Mouse (Mus musculus) midbrain, embryonic 13.5 days (tissue): Measurements from ENCODE around the gene Rhot1. TPM values are rescaled to one million over a fixed set of nuclear protein-coding genes. Genes with fewer than 3 reads are reported as not detected.
"Not testable (repeated sequence)": the region's sequence is repeated elsewhere in the genome, so short reads cannot be mapped to it uniquely, and the experiment has no call there.

ENCODE experiments used
- ATAC-seq: fragments of 200-750 bp; cut with Nextera tagmentation; 2 replicates; pipeline ENCODE4 v1.8.0; 2017; ENCODE audit warnings: mild to moderate bottlenecking, moderate TSS enrichment, moderate library complexity
- H3K27ac ChIP-seq: fragments of 300-500 bp; sonication (generic); 2 replicates; pipeline ENCODE4 v1.5.1; 2015; ENCODE audit warnings: inconsistent platforms, mild to moderate bottlenecking, moderate library complexity
- H3K27me3 ChIP-seq: fragments of 300-500 bp; sonication (generic); 2 replicates; pipeline ENCODE4 v1.6.1; 2015; ENCODE audit warnings: mild to moderate bottlenecking, inconsistent platforms
- H3K36me3 ChIP-seq: fragments of 300-500 bp; sonication (generic); 2 replicates; pipeline ENCODE4 v1.6.1; 2015; ENCODE audit warnings: mild to moderate bottlenecking, inconsistent platforms
- H3K4me1 ChIP-seq: fragments of 300-500 bp; sonication (generic); replicated peaks from 2 replicates; pipeline ENCODE4 v1.6.1; 2015; ENCODE audit warnings: inconsistent platforms
- H3K4me2 ChIP-seq: fragments of 300-500 bp; sonication (generic); replicated peaks from 2 replicates; pipeline ENCODE4 v1.6.1; 2015; ENCODE audit warnings: moderate library complexity, mild to moderate bottlenecking, inconsistent platforms
- H3K4me3 ChIP-seq: fragments of 300-500 bp; sonication (generic); replicated peaks from 2 replicates; pipeline ENCODE4 v1.5.1; 2015; ENCODE audit warnings: mild to moderate bottlenecking, inconsistent platforms
- H3K9ac ChIP-seq: fragments of 300-500 bp; sonication (generic); replicated peaks from 2 replicates; pipeline ENCODE4 v1.6.1; 2015; ENCODE audit warnings: mild to moderate bottlenecking, inconsistent platforms
- H3K9me3 ChIP-seq: fragments of 300-500 bp; sonication (generic); 2 replicates; pipeline ENCODE4 v1.6.1; 2016; ENCODE audit warnings: mild to moderate bottlenecking, inconsistent platforms
- WGBS: fragments of 180-500 bp; shearing (Covaris S2); methylation state at CpG from one replicate; pipeline ENCODE4 v1.1.7; 2015; 5-methylcytosine and 5-hydroxymethylcytosine counted together
- polyA plus RNA-seq: library from polyadenylated mRNA; unstranded; fragments of >200 nt; fragmentation: Nextera tagmentation; extraction: Ambion mirVana; gene quantifications from 2 replicates; pipeline ENCODE4 v1.2.1, GENCODE M21; 2015

Gene Rhot1
- polyA plus RNA-seq, 1 experiment from 2014 or later = 69.7 TPM

DNA sequence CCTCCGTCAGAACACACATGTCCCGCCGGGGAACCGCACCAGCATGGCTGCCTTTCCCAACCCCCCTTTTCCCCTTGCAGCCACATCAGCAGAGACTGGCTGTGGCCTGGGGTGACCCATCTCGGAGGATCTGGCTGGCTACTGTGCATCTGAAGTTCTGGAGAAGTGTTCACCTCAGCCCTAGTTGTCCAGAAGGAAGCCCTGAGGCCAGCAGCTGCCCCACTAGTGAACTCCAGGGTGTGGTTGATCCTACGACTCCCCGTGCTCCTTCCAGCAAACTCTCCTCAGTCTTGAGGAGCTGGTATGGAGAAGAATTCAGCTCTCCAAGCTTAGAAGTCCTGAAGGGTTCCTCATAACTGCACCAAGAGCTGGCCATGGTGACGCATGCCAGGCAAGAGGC is 30.5 kb upstream of the Rhot1 start:
- 92% methylated on average over 8 of the region's 8 CpGs for WGBS
- H3K4me2 ChIP-seq = no peak overlapping the region
- H3K9ac ChIP-seq = no peak overlapping the region
- ATAC-seq = no peak
- no peaks in the 10 kb centered on the region for H3K27me3 ChIP-seq
- no peaks in the 10 kb centered on the region for H3K9me3 ChIP-seq
- no peaks in the 10 kb centered on the region for H3K36me3 ChIP-seq
- H3K4me1 ChIP-seq = peaks cover 1% of the 10 kb centered on the region; the same call in 1 of the 2 replicates
- no peak overlapping the region for H3K27ac ChIP-seq
- H3K4me3 ChIP-seq = no peak overlapping the region

DNA sequence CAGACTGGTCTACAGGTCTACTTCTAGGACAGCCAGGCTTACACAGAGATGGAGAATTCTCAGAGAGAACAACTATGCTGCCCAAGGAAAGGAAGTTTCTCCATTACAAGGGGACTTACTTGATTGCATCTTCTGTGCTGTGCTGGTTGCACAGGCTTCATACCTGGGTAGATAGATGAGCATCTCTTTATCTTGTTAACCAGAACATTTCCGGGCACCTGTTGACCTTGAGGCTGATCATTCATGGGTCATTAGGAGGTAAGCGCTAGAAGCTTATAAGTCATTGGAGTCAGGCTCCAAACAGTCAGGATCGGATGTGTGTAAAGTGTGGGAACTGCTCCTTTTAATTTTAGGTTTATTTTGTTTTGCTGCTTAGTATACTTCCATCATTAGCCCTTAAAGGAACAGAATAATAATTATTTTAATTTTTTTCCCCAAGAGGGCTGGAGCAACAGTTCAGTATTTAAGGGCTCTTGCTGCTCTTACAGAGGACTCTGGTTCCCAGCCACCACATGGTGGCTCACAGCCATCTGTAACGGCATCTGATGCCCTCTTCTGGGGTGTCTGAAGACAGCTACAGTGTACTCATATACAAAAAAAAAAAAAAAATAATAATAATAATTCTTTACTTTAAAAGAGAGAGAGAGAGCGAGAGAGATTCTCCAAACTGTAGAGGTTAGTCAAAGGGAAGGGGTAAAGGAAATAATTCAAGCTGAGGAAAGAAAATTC is 27.6 kb upstream of the Rhot1 start:
- Histone ChIP-seq H3K9me3 (no peaks in the 10 kb centered on the region), H3K27me3 (no peaks in the 10 kb centered on the region), H3K27ac (no peak overlapping the region), H3K4me1 (peaks cover 10% of the 10 kb centered on the region; the same call in 1 of the 2 replicates), H3K9ac (no peak overlapping the region), H3K36me3 (no peaks in the 10 kb centered on the region), H3K4me3 (no peak overlapping the region), H3K4me2 (no peak overlapping the region)
- ATAC-seq = no peak
- 76% methylated on average over 5 of the region's 5 CpGs for WGBS

DNA sequence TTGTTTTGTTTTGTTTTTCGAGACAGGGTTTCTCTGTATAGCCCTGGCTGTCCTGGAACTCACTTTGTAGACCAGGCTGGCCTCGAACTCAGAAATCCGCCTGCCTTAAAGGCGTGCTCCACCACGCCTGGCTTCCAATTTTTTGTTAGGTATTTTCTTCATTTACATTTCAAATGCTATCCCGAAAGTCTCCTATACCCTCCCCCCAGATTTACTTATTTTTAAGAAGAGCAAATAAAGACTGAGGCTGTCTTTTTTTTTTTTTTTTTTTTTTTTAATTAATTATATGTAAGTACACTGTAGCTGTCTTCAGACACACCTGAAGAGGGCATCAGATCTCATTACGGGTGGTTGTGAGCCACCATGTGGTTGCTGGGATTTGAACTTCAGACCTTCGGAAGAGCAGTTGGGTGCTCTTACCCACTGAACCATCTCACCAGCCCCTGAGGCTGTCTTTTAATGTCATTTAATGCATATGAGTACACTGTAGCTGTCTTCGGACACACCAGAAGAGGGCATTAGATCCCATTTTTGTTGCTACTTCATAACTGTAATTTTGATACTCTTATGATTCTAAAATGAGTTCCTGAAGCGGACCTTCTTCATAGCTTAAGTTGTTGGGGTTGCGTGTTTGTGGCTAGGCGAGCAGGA is 25.6 kb upstream of the Rhot1 start:
- 45% methylated on average over 12 of the region's 12 CpGs for WGBS
- not testable (repeated sequence) for ATAC-seq, H3K27ac ChIP-seq

DNA sequence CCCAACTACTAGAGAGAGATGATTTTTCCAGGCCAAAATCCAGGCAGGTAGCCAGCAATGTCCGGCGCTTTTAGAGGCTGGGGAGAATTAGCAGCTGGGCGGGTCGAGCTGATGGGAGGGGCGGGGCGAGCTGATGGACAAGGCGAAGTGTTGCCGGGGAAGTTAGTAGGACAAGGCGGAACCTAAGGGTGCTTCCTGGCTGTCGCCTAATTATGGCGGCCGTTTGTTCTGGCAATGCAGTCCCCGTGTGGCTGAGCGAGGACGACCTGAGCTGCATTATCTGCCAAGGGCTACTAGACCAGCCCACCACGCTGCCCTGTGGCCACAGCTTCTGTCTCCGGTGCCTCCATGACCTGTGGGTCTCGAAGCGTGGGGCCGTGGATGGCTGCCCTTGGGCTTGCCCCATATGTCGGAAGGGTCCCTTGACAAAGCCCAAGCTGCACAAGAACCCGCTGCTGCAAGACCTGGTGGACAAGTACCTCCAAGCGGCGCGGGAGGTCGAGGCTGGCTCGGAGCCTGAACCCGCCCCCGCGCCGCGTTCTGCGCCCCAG is 25.0 kb upstream of the Rhot1 start, which contains the start of gene Rnf135:
Gene Rnf135, plus strand, starts transcription at position 147 of the 551 bp plus-strand sequence.
- H3K9me3 ChIP-seq = no peaks in the 10 kb centered on the region
- peak within 1 kb of the TSS; percentile 47 for H3K4me3 ChIP-seq
- peak; percentile 63 for ATAC-seq
- peak within 1 kb of the TSS; percentile 60 for H3K4me2 ChIP-seq
- peaks cover 10% of the 10 kb centered on the region; the same call in 1 of the 2 replicates for H3K4me1 ChIP-seq
- H3K27ac ChIP-seq = peak within 1 kb of the TSS; percentile 9; the same call in 1 of the 2 replicates
- no peaks in the 10 kb centered on the region for H3K27me3 ChIP-seq
- peak within 1 kb of the TSS; percentile 67 for H3K9ac ChIP-seq
- no peaks in the 10 kb centered on the region for H3K36me3 ChIP-seq
- WGBS = 1% methylated on average over 33 of the region's 33 CpGs

More for the DNA sequence above, 25.6 kb upstream of the Rhot1 start:
- H3K4me1 ChIP-seq, H3K27me3 ChIP-seq, H3K9me3 ChIP-seq, H3K36me3 ChIP-seq: not testable (repeated sequence)
- Histone ChIP-seq H3K9ac (peak overlapping the region; percentile 67; the same call in 1 of the 2 replicates), H3K4me3 (peak overlapping the region; percentile 47), H3K4me2 (peak overlapping the region; percentile 60)

DNA sequence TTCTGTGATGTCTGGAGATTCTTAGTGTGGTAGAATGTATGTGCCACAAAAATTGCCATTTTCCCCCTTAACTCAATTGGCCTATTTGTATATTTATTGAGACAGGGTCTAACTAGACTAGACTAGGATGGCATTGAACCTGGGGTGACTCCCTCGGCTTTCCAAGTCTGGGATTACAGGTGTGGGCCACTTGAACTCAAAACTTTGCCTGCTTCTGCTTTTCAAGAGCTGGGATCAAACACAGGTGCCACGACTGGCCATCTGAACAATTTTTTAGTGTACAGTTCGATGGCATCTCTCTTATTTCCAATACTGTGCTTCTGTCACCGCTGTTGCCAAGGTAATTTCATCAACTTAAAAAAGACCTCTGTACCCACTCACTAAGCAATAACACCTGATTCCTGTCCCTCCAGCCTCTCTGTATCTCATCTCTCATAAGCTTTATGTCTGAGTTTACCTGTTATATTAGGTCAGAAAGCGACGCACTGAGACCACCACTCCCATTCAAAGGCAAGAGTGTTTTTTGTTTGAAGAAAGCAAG is 24.2 kb upstream of the Rhot1 start:
- no peak for ATAC-seq
- peaks cover 10% of the 10 kb centered on the region; the same call in 1 of the 2 replicates for H3K4me1 ChIP-seq
- 93% methylated on average over 6 of the region's 6 CpGs for WGBS
- H3K9me3 ChIP-seq = no peaks in the 10 kb centered on the region
- no peaks in the 10 kb centered on the region for H3K27me3 ChIP-seq
- H3K9ac ChIP-seq = no peak overlapping the region
- H3K4me3 ChIP-seq = peak overlapping the region; percentile 47; the same call in 1 of the 2 replicates
- no peaks in the 10 kb centered on the region for H3K36me3 ChIP-seq
- H3K27ac ChIP-seq = no peak overlapping the region
- no peak overlapping the region for H3K4me2 ChIP-seq

DNA sequence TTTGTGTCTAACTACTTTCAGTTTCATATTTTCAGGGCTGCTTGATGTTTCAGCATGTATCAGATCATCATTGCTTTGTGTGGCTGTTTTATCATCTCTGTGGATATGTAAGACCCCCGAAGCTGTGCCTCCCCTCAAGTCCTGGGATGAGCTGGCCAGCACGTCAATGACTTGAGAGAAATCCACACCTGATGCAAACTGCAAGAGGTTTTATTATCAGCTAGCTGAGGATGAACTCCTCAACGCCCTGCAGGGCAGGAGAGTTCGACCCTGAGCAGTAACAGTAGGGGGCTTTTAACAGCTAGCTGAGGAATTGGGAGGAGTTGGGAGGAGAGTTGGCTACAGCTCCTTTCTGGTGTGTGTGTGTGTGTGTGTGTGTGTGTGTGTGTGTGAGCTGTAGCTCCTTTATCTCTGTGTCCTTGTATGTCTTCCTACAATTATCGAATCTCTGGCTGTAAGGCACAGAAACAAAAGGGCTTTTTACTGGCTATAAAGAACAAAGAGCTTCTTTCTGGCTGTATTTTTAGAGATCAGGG is 23.3 kb upstream of the Rhot1 start:
- ATAC-seq, H3K4me2 ChIP-seq, H3K27me3 ChIP-seq, H3K9ac ChIP-seq, H3K36me3 ChIP-seq, H3K4me1 ChIP-seq, H3K9me3 ChIP-seq, H3K27ac ChIP-seq, H3K4me3 ChIP-seq: not testable (repeated sequence)
- 64% methylated on average over 5 of the region's 5 CpGs for WGBS

DNA sequence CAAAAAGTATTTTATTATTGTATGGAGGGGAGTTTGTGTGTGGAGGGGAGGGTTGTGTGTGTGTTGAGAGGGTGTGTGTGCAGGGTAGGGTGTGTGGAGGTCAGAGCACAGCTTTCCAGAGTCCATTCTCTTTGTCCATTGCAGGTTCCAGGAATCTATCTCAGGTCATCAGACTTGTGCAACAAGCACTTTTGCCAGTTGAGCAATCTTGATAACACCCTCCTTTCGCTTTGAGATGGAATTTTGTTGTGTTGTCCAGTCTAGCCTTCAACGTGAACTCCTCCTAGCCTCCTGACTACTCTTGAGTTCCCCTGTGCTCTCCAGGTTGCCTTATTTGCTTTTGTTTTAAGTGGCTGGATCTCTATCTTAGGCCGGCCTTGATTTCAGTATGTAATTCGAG is 18.5 kb upstream of the Rhot1 start:
- no peak for ATAC-seq
- Histone ChIP-seq H3K27ac (no peak overlapping the region), H3K27me3 (no peaks in the 10 kb centered on the region), H3K4me3 (no peak overlapping the region), H3K4me2 (no peak overlapping the region), H3K4me1 (no peaks in the 10 kb centered on the region), H3K9ac (no peak overlapping the region), H3K36me3 (no peaks in the 10 kb centered on the region), H3K9me3 (no peaks in the 10 kb centered on the region)
- 83% methylated on average over 4 of the region's 4 CpGs for WGBS

DNA sequence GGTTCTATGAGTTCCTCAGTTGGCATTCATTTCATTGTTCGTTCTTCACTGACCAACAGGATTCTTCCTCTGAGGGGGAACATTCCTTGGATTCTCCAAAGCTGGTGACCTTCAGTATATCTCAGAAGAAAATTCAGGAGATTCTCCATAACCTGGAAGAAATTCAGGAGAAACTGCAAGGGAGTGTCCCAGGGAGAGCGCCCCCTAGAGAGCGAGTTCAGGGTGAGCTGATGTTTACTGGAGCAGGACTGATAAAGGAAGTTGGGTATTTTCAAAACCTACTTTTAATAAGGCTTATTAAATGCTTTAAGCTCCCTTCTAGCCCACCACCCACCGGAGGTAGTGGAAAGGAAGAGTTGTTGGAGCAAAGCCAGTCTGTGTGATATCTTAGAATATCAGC is 15.0 kb upstream of the Rhot1 start:
- Histone ChIP-seq H3K4me3 (no peak overlapping the region), H3K9ac (no peak overlapping the region), H3K9me3 (no peaks in the 10 kb centered on the region), H3K4me2 (no peak overlapping the region), H3K27me3 (no peaks in the 10 kb centered on the region), H3K36me3 (no peaks in the 10 kb centered on the region), H3K27ac (no peak overlapping the region), H3K4me1 (no peaks in the 10 kb centered on the region)
- 74% methylated on average over 4 of the region's 4 CpGs for WGBS
- no peak for ATAC-seq

DNA sequence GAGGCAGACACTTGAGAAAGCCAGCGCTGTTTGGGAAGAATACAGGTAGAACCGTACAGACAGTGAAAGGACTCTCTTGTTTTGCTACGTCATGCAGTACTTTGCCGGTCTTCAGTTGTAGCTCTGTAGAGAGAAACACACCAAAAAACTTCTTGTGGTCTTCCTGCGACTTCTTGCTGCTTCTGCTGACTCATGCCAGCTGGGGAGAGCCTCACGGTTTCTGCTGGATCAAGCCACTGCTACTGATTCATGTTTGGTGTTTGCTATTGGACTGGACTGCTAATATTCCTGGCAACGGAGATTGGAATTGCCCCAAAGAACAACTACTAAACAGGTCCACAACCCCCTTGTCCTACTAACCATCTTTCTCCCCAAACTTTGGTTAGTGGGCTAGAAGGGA is 12.5 kb upstream of the Rhot1 start:
- no peaks in the 10 kb centered on the region for H3K27me3 ChIP-seq
- 87% methylated on average over 7 of the region's 7 CpGs for WGBS
- no peaks in the 10 kb centered on the region for H3K4me1 ChIP-seq
- ATAC-seq = no peak
- no peak overlapping the region for H3K9ac ChIP-seq
- no peak overlapping the region for H3K4me3 ChIP-seq
- H3K36me3 ChIP-seq = no peaks in the 10 kb centered on the region
- H3K27ac ChIP-seq = no peak overlapping the region
- no peaks in the 10 kb centered on the region for H3K9me3 ChIP-seq
- H3K4me2 ChIP-seq = no peak overlapping the region

DNA sequence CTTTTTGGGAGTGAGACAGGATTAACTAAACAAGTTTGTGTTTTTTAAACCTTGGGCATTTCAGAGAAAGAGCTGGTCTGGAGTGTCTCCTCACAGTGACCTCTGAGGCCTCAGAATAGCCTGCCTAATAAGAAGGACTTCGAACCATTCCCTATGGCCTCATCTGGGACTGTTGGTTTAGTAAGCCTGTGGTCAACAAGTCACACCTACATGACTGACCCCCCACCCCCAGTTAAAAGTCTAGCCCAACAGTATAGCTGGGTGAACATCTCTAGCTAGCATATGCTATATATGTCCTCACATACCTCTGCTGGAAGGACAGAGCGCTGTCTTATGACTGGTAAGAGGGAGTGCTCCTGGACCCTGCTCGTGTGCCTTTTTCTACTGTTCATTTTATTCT is 9.5 kb upstream of the Rhot1 start:
- no peak for ATAC-seq
- H3K9ac ChIP-seq = no peak overlapping the region
- no peak overlapping the region for H3K4me3 ChIP-seq
- H3K4me1 ChIP-seq = no peaks in the 10 kb centered on the region
- no peak overlapping the region for H3K27ac ChIP-seq
- H3K9me3 ChIP-seq = no peaks in the 10 kb centered on the region
- H3K4me2 ChIP-seq = no peak overlapping the region
- H3K27me3 ChIP-seq = no peaks in the 10 kb centered on the region
- WGBS = 98% methylated on average over 3 of the region's 3 CpGs
- no peaks in the 10 kb centered on the region for H3K36me3 ChIP-seq

DNA sequence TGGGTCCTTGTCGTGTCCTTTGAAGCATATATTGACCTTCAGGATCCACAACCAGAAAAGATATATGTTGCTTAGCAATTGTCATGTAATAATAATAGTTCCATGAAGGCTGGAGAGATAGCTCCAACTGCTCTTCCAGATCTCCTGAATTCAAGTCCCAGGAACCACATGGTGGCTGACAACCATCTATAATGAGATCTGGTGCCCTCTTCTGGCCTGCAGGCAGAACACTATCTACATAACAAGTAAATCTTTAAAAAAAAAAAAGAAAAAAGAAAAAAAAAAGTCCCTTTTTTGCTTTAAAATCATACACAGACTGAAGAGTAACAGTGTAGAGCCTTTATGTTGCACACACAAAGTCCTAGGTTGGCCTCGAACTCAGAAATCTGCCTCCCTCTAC is 9.0 kb upstream of the Rhot1 start:
- no peak overlapping the region for H3K27ac ChIP-seq
- no peaks in the 10 kb centered on the region for H3K27me3 ChIP-seq
- H3K4me2 ChIP-seq = no peak overlapping the region
- 96% methylated on average over 2 of the region's 2 CpGs for WGBS
- H3K9ac ChIP-seq = no peak overlapping the region
- no peaks in the 10 kb centered on the region for H3K36me3 ChIP-seq
- no peak for ATAC-seq
- no peak overlapping the region for H3K4me3 ChIP-seq
- H3K4me1 ChIP-seq = no peaks in the 10 kb centered on the region
- no peaks in the 10 kb centered on the region for H3K9me3 ChIP-seq

DNA sequence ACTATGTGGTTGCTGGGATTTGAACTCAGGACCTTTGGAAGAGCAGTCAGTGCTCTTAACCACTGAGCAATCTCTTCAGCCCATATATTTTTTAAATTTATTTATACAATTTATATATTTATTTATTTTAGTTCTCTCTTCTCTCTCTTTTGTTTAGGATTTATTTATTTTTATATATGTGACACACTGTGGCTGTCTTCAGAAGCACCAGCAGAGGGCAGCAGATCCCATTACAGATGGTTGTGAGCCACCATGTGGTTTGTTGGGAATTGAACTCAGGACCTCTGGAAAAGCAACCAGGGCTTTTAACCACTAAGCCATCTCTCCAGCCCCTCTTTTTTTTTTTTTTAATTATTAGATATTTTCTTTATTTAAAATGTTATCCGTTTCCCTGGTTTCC is 8.5 kb upstream of the Rhot1 start:
- no peak overlapping the region for H3K9ac ChIP-seq
- no peak overlapping the region for H3K4me2 ChIP-seq
- H3K9me3 ChIP-seq = no peaks in the 10 kb centered on the region
- 58% methylated on average over 1 of the region's 1 CpGs for WGBS
- no peaks in the 10 kb centered on the region for H3K36me3 ChIP-seq
- no peak for ATAC-seq
- no peak overlapping the region for H3K27ac ChIP-seq
- no peaks in the 10 kb centered on the region for H3K27me3 ChIP-seq
- H3K4me1 ChIP-seq = no peaks in the 10 kb centered on the region
- H3K4me3 ChIP-seq = no peak overlapping the region
